Mouse (Mus musculus): ENCODE results near the gene Mrps10. TPM values are rescaled to one million over a fixed set of nuclear protein-coding genes. Genes with fewer than 3 reads are reported as not detected.
A peak's percentile ranks its signal among the peaks of the same experiment; 100 is the strongest.

The Mrps10 gene
- polyA plus RNA-seq, 1 experiment from 2014 or later = 49.6 TPM

DNA sequence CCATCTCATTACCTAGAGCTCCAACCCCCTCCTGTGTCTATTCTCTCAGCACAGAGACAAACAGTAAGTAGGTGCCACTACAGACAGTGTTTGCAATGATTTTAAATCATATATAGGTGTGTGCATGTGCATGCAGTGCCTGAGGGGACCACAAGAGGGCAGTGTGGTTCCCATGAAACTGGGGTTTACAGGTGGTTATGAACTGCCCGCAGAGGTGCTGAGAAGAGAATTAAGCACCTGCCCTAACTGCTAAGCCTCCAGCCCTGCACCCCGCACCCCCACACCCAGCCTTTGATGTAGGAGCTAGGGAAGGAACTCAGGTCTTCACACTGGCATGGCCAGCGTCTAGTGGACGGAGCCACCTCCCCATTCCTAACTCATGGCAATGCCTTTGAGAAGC lies 18.0 kb downstream of the Mrps10 start:
- no peaks in the 10 kb centered on the region for H3K27me3 ChIP-seq (replicated peaks; ENCODE audit: control insufficient read depth, insufficient read depth, low read length)
- 57% methylated on average over 4 of the region's 4 CpGs for WGBS
- H3K27ac ChIP-seq (ENCODE audit: low read depth, low read length) = no peak overlapping the region
- H3K4me3 ChIP-seq (ENCODE audit: low read depth, low read length) = no peak overlapping the region
- peak; percentile 88 for TF ChIP-seq CTCF (IDR thresholded peaks at IDR 0.05; ENCODE audit: low read depth)
- H3K4me2 ChIP-seq (replicated peaks; ENCODE audit: low read depth) = no peak overlapping the region
- no peaks in the 10 kb centered on the region for H3K36me3 ChIP-seq (ENCODE audit: control insufficient read depth, insufficient read depth)
- H3K9me3 ChIP-seq (ENCODE audit: control insufficient read depth) = no peaks in the 10 kb centered on the region
- no peaks in the 10 kb centered on the region for H3K4me1 ChIP-seq (replicated peaks; ENCODE audit: control insufficient read depth, insufficient read depth, low read length)
- no peak for ATAC-seq
- H3K9ac ChIP-seq (ENCODE audit: low read depth, low read length) = no peak overlapping the region

DNA sequence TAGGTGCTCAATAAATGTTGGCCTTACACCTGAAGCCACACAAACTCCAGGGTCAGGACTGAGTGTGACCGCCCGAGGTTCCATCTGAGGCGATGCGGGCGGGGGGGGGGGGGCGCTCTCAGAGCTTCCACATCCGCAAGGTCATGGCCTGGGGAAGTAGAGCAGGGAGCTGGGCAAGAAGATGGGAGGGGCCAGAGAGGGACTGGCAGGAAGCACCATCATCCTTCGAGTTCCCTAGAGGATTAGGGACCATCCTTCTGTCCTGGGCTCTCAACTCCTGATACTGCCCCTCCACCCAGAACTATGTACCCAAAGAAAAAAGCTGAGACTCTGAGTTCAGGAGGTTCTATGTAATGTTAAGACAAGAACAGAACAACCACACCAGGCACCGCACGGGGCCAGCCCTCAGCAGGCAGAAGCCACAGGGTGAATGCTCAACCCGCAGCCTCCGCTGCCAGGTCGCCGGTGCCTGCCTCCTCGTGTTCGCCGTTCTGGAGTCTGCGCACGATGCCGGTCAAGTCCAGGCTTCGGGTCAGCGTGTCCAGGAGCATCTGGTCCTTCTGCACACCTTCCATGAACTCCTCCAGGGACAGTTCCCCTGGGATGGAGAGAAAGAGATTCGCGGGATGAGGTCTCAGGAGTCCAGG lies 25.7 kb downstream of the Mrps10 start:
- Histone ChIP-seq H3K4me2 (replicated peaks; ENCODE audit: low read depth) (peak overlapping the region; percentile 69), H3K27ac (ENCODE audit: low read depth, low read length) (no peak overlapping the region), H3K9me3 (ENCODE audit: control insufficient read depth) (no peaks in the 10 kb centered on the region), H3K4me3 (ENCODE audit: low read depth, low read length) (peak overlapping the region; percentile 36), H3K27me3 (replicated peaks; ENCODE audit: control insufficient read depth, insufficient read depth, low read length) (no peaks in the 10 kb centered on the region; the same call in 1 of the 2 replicates), H3K9ac (ENCODE audit: low read depth, low read length) (no peak overlapping the region), H3K4me1 (replicated peaks; ENCODE audit: control insufficient read depth, insufficient read depth, low read length) (peaks cover 5% of the 10 kb centered on the region), H3K36me3 (ENCODE audit: control insufficient read depth, insufficient read depth) (no peaks in the 10 kb centered on the region)
- WGBS = 27% methylated on average over 24 of the region's 24 CpGs
- no peak for ATAC-seq
- TF ChIP-seq CTCF (IDR thresholded peaks at IDR 0.05; ENCODE audit: low read depth) = no peak

DNA sequence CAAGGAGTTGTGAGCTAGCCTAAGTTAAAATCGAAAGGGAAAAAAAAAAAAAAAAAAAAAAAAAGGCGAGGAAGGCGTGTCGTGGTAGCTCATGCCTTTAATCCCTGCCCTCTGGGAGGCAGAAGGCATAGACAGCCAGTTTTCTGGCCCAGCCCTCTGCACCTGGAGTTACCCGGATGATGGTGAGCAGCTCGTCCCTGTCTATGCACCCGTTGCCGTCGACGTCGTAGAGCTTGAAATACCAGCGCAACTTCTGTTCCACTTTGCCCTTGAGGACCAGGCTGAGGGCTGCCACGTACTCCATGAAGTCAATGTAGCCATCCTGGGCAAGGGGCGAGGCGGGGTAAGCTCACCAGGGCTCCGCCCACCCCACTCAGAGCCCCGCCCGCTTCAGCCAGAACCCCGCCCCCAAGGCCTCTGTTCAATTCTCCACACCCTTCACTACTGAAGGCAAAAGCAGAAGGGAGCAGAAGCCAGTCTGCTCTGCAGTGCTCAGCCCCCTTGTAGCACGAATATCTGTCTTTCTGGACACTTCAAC lies 26.8 kb downstream of the Mrps10 start:
- no peak overlapping the region for H3K27ac ChIP-seq (ENCODE audit: low read depth, low read length)
- 2% methylated on average over 19 of the region's 20 CpGs for WGBS
- H3K4me3 ChIP-seq (ENCODE audit: low read depth, low read length) = peak overlapping the region; percentile 36
- peaks cover 5% of the 10 kb centered on the region for H3K4me1 ChIP-seq (replicated peaks; ENCODE audit: control insufficient read depth, insufficient read depth, low read length)
- peak; percentile 90 for ATAC-seq
- H3K9ac ChIP-seq (ENCODE audit: low read depth, low read length) = no peak overlapping the region
- 0 out of 2 replicates have a peak, but pooled peaks have one; percentile 3 for TF ChIP-seq CTCF (IDR thresholded peaks at IDR 0.05; ENCODE audit: low read depth)
- H3K4me2 ChIP-seq (replicated peaks; ENCODE audit: low read depth) = peak overlapping the region; percentile 69
- no peaks in the 10 kb centered on the region for H3K36me3 ChIP-seq (ENCODE audit: control insufficient read depth, insufficient read depth)
- no peaks in the 10 kb centered on the region for H3K9me3 ChIP-seq (ENCODE audit: control insufficient read depth)
- H3K27me3 ChIP-seq (replicated peaks; ENCODE audit: control insufficient read depth, insufficient read depth, low read length) = no peaks in the 10 kb centered on the region; the same call in 1 of the 2 replicates

DNA sequence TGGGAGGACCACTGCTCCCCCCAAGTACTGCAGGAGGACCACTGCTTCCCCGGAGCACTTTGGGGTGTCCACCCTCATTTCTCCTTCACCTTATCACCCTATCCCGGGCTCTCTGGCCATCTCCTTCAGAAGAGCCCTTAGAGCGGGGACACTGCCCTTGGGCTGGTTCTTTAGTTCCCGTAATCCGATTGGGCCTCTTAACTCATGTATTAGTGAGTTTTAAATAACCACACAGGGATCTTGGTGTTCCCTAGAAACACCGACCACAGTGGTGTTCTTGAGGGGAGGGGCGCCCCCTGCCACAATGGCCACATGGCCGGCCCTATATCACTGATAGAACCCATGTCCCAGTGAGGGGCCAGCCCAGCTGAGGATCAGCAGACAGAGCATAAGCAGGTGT lies 30.4 kb downstream of the Mrps10 start:
- no peak overlapping the region for H3K9ac ChIP-seq (ENCODE audit: low read depth, low read length)
- no peaks in the 10 kb centered on the region; the same call in 1 of the 2 replicates for H3K27me3 ChIP-seq (replicated peaks; ENCODE audit: control insufficient read depth, insufficient read depth, low read length)
- H3K9me3 ChIP-seq (ENCODE audit: control insufficient read depth) = no peaks in the 10 kb centered on the region
- no peaks in the 10 kb centered on the region for H3K36me3 ChIP-seq (ENCODE audit: control insufficient read depth, insufficient read depth)
- H3K4me3 ChIP-seq (ENCODE audit: low read depth, low read length) = no peak overlapping the region
- no peak overlapping the region for H3K4me2 ChIP-seq (replicated peaks; ENCODE audit: low read depth)
- no peak for ATAC-seq
- H3K4me1 ChIP-seq (replicated peaks; ENCODE audit: control insufficient read depth, insufficient read depth, low read length) = peaks cover 5% of the 10 kb centered on the region
- WGBS = 85% methylated on average over 8 of the region's 8 CpGs
- no peak overlapping the region for H3K27ac ChIP-seq (ENCODE audit: low read depth, low read length)
- TF ChIP-seq CTCF (IDR thresholded peaks at IDR 0.05; ENCODE audit: low read depth) = no peak

DNA sequence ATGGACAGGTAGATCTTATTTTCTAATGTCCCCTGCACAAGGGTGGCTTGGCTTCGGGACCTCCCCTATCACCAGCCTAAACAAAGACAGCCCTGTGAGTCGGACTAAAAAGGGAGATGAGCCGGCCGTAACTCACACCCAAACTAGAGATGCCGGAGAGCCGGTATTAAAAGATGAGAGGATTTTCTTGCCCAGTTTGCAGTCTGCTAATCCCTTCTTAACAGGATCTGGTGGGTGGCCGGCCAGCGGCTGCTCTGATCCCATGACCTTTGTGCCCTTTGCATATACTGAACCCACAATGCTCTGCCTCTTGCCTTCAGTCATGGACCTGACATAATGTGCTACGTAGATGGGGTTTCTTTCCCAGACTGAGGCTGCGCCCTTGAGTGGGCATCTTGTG lies 31.8 kb downstream of the Mrps10 start, which contains the start of gene Guca1a:
Guca1a (minus strand) TSS at position 134 of the 400 bp plus-strand sequence.
- Histone ChIP-seq H3K4me3 (ENCODE audit: low read depth, low read length) (no peak within 1 kb of the TSS), H3K9me3 (ENCODE audit: control insufficient read depth) (no peaks in the 10 kb centered on the region), H3K9ac (ENCODE audit: low read depth, low read length) (no peak within 1 kb of the TSS), H3K36me3 (ENCODE audit: control insufficient read depth, insufficient read depth) (no peaks in the 10 kb centered on the region), H3K27ac (ENCODE audit: low read depth, low read length) (no peak within 1 kb of the TSS), H3K4me2 (replicated peaks; ENCODE audit: low read depth) (no peak within 1 kb of the TSS), H3K27me3 (replicated peaks; ENCODE audit: control insufficient read depth, insufficient read depth, low read length) (no peaks in the 10 kb centered on the region; the same call in 1 of the 2 replicates), H3K4me1 (replicated peaks; ENCODE audit: control insufficient read depth, insufficient read depth, low read length) (no peaks in the 10 kb centered on the region)
- 56% methylated on average over 10 of the region's 10 CpGs for WGBS
- no peak for TF ChIP-seq CTCF (IDR thresholded peaks at IDR 0.05; ENCODE audit: low read depth)
- no peak for ATAC-seq

DNA sequence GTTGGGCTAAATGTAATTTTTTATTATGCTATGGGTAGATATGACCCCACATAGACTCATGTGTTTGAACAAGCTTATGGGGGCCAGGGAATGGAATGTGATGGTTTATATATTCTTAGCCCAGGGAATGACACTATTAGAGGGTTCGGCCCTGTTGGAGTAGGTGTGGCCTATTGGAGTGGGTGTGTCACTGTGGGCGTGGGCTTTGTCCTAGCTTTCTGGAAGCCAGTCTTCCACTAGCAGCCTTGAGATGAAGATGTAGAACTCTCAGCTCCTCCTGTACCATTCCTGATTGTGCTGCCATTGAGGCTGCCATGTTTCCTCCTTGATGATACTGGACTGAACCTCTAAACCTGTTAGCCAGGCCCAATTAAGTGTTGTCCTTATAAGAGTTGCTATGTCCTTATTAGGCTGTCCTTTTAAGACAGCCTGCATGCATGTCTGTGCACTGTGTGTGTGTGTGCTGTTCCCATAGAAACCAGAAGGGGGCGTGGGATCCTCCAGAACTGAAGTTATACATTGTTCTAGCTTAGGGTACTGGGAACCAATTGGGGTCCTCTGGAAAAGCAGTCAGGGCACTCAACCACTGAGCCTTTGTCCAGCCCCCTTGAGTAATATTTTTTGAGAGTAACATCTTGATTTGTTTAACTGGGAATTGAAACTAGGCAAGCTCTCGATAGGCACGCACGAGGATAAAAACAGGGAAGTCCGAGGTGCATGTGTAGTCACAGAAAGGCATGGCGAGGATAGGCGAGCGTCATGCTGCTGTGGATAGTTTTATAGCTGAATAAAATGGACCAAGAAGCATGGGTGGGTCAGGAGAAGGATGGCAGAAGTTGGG lies 39.2 kb downstream of the Mrps10 start:
- no peak overlapping the region for H3K27ac ChIP-seq (ENCODE audit: low read depth, low read length)
- H3K27me3 ChIP-seq (replicated peaks; ENCODE audit: control insufficient read depth, insufficient read depth, low read length) = peaks cover 15% of the 10 kb centered on the region
- TF ChIP-seq CTCF (IDR thresholded peaks at IDR 0.05; ENCODE audit: low read depth) = no peak
- no peaks in the 10 kb centered on the region for H3K9me3 ChIP-seq (ENCODE audit: control insufficient read depth)
- WGBS = 62% methylated on average over 10 of the region's 10 CpGs
- H3K4me3 ChIP-seq (ENCODE audit: low read depth, low read length) = no peak overlapping the region
- no peaks in the 10 kb centered on the region for H3K36me3 ChIP-seq (ENCODE audit: control insufficient read depth, insufficient read depth)
- no peaks in the 10 kb centered on the region for H3K4me1 ChIP-seq (replicated peaks; ENCODE audit: control insufficient read depth, insufficient read depth, low read length)
- no peak overlapping the region for H3K4me2 ChIP-seq (replicated peaks; ENCODE audit: low read depth)
- H3K9ac ChIP-seq (ENCODE audit: low read depth, low read length) = no peak overlapping the region
- ATAC-seq = peak; percentile 5; the same call in 1 of the 2 replicates
